Mouse (Mus musculus): ENCODE data around the gene Dbx2. TPM values are rescaled to one million over a fixed set of nuclear protein-coding genes. Genes with fewer than 3 reads are reported as not detected.

Gene Dbx2
- not detected in 2 replicates for total RNA-seq (2014; rRNA removed)
- polyA plus RNA-seq (2012; rRNA removed) = not detected in 2 replicates

DNA sequence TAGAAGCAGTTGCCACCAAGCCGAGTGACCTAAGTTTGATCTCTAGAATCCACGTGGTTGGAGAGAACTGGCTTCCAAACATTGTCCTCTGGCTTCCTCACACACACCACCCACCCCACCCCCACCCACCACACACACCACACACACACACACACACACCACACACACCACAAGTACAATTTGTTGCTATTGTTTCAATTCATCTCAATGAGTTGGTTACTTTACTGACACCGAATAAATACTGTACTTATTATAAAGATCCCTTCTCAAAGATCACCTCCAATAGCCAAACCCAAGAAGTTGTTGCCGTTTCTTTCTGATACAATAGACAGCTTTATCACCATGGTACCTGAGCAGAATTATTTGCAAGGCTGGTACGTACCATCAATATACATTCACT is at the start of gene Dbx2:
TSS of gene Dbx2 (minus strand) at position 101 of the 400 bp plus-strand sequence.
- peaks cover 13% of the 10 kb centered on the region for H3K27me3 ChIP-seq (ENCODE audit: control insufficient read depth, insufficient read depth, low read length)
- TF ChIP-seq POLR2A (IDR thresholded peaks at IDR 0.05; ENCODE audit: extremely low read depth, insufficient read depth, low read length) (no peak), CTCF (IDR thresholded peaks at IDR 0.05; ENCODE audit: low read depth, low read length) (no peak)

GRCm38 (mm10) chr15:95702206-95702605 is 46.4 kb upstream of the Dbx2 start:
- Histone ChIP-seq H3K27ac (replicated peaks; ENCODE audit: insufficient read depth, low read depth, low read length) (no peak overlapping the region), H3K4me3 (ENCODE audit: insufficient read depth, low read depth, low read length) (no peak overlapping the region), H3K36me3 (ENCODE audit: control insufficient read depth, insufficient read depth, low read length) (no peaks in the 10 kb centered on the region), H3K4me1 (ENCODE audit: control insufficient read depth, insufficient read depth, low read length) (no peaks in the 10 kb centered on the region), H3K27me3 (ENCODE audit: control insufficient read depth, insufficient read depth, low read length) (no peaks in the 10 kb centered on the region), H3K9ac (ENCODE audit: low read depth, low read length) (no peak overlapping the region), H3K79me2 (ENCODE audit: control insufficient read depth, insufficient read depth, low read length) (no peaks in the 10 kb centered on the region)
- no peak for TF ChIP-seq CTCF (IDR thresholded peaks at IDR 0.05; ENCODE audit: low read depth, low read length)
- no peak for TF ChIP-seq POLR2A (IDR thresholded peaks at IDR 0.05; ENCODE audit: extremely low read depth, insufficient read depth, low read length)
- no peak for DNase-seq (ENCODE audit: extremely low read depth, low read depth, low spot score)
- 86% methylated on average over 9 of the region's 9 CpGs for WGBS

More for the DNA sequence above, at the start of gene Dbx2:
- Histone ChIP-seq H3K4me3 (ENCODE audit: insufficient read depth, low read depth, low read length) (no peak within 1 kb of the TSS), H3K27ac (replicated peaks; ENCODE audit: insufficient read depth, low read depth, low read length) (no peak within 1 kb of the TSS), H3K36me3 (ENCODE audit: control insufficient read depth, insufficient read depth, low read length) (no peaks in the 10 kb centered on the region), H3K79me2 (ENCODE audit: control insufficient read depth, insufficient read depth, low read length) (no peaks in the 10 kb centered on the region), H3K9ac (ENCODE audit: low read depth, low read length) (no peak within 1 kb of the TSS), H3K4me1 (ENCODE audit: control insufficient read depth, insufficient read depth, low read length) (no peaks in the 10 kb centered on the region)
- 83% methylated on average over 5 of the region's 5 CpGs for WGBS
- DNase-seq (ENCODE audit: extremely low read depth, low read depth, low spot score) = no peak

- H3K4me3 ChIP-seq (ENCODE audit: insufficient read depth, low read depth, low read length) = no peak overlapping the region
- 82% methylated on average over 4 of the region's 4 CpGs for WGBS
- H3K27ac ChIP-seq (replicated peaks; ENCODE audit: insufficient read depth, low read depth, low read length) = no peak overlapping the region
- TF ChIP-seq CTCF (IDR thresholded peaks at IDR 0.05; ENCODE audit: low read depth, low read length) = no peak
- TF ChIP-seq POLR2A (IDR thresholded peaks at IDR 0.05; ENCODE audit: extremely low read depth, insufficient read depth, low read length) = no peak
- no peaks in the 10 kb centered on the region for H3K4me1 ChIP-seq (ENCODE audit: control insufficient read depth, insufficient read depth, low read length)
- H3K79me2 ChIP-seq (ENCODE audit: control insufficient read depth, insufficient read depth, low read length) = no peaks in the 10 kb centered on the region
- no peak overlapping the region for H3K9ac ChIP-seq (ENCODE audit: low read depth, low read length)
- H3K27me3 ChIP-seq (ENCODE audit: control insufficient read depth, insufficient read depth, low read length) = no peaks in the 10 kb centered on the region
- H3K36me3 ChIP-seq (ENCODE audit: control insufficient read depth, insufficient read depth, low read length) = no peaks in the 10 kb centered on the region
- DNase-seq (ENCODE audit: extremely low read depth, low read depth, low spot score) = no peak
Measured at GRCm38 (mm10) chr15:95701573-95701972, 45.8 kb upstream of the Dbx2 start.

DNA sequence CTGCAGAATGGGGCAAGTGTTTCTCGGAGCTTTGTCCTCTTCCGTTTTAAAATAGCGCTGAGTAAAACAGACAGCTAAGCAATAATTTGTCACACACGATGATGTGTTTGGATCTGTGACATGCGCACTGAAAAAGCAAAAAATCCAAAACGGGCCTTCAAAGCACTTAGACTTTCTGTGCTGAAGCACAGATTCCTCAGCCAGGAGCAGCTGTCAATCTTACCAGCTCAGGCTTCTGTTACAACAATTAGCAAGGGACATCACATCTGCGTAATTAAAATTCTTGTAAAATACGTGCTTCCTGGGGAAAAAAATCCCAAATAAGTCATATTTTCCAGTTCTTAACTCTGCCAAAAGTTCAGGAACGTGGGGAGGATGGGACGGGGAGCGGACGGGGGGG is 43.6 kb upstream of the Dbx2 start:
- H3K9ac ChIP-seq (ENCODE audit: low read depth, low read length) = no peak overlapping the region
- TF ChIP-seq POLR2A (IDR thresholded peaks at IDR 0.05; ENCODE audit: extremely low read depth, insufficient read depth, low read length) = no peak
- no peak for TF ChIP-seq CTCF (IDR thresholded peaks at IDR 0.05; ENCODE audit: low read depth, low read length)
- H3K4me3 ChIP-seq (ENCODE audit: insufficient read depth, low read depth, low read length) = no peak overlapping the region
- no peak for DNase-seq (ENCODE audit: extremely low read depth, low read depth, low spot score)
- no peak overlapping the region for H3K27ac ChIP-seq (replicated peaks; ENCODE audit: insufficient read depth, low read depth, low read length)
- H3K27me3 ChIP-seq (ENCODE audit: control insufficient read depth, insufficient read depth, low read length) = no peaks in the 10 kb centered on the region
- 80% methylated on average over 12 of the region's 12 CpGs for WGBS
- H3K79me2 ChIP-seq (ENCODE audit: control insufficient read depth, insufficient read depth, low read length) = no peaks in the 10 kb centered on the region
- no peaks in the 10 kb centered on the region for H3K36me3 ChIP-seq (ENCODE audit: control insufficient read depth, insufficient read depth, low read length)
- H3K4me1 ChIP-seq (ENCODE audit: control insufficient read depth, insufficient read depth, low read length) = no peaks in the 10 kb centered on the region

DNA sequence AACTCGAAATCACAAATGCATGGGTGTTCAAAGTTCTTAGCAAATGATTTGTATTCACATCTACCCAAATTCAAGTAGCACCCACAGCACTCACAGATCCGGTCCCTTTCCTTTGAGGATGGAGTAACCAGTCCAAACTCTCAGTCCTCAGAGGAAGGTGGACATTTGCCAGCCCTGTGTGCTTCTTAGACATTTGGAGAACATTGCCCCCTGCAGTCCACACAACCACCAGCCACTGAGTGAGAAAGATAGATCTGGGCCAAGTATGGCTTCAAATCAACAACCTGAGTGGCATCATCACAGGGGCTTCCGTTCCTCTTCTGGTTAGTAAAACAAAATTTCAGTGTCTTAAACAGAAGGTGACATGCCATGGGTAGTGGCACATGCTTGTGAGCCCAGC is 38.0 kb upstream of the Dbx2 start:
- Histone ChIP-seq H3K79me2 (ENCODE audit: control insufficient read depth, insufficient read depth, low read length) (no peaks in the 10 kb centered on the region), H3K4me1 (ENCODE audit: control insufficient read depth, insufficient read depth, low read length) (no peaks in the 10 kb centered on the region), H3K27me3 (ENCODE audit: control insufficient read depth, insufficient read depth, low read length) (no peaks in the 10 kb centered on the region), H3K36me3 (ENCODE audit: control insufficient read depth, insufficient read depth, low read length) (no peaks in the 10 kb centered on the region), H3K4me3 (ENCODE audit: insufficient read depth, low read depth, low read length) (no peak overlapping the region), H3K9ac (ENCODE audit: low read depth, low read length) (no peak overlapping the region), H3K27ac (replicated peaks; ENCODE audit: insufficient read depth, low read depth, low read length) (no peak overlapping the region)
- DNase-seq (ENCODE audit: extremely low read depth, low read depth, low spot score) = no peak
- 83% methylated on average over 3 of the region's 3 CpGs for WGBS
- TF ChIP-seq POLR2A (IDR thresholded peaks at IDR 0.05; ENCODE audit: extremely low read depth, insufficient read depth, low read length) = no peak
- no peak for TF ChIP-seq CTCF (IDR thresholded peaks at IDR 0.05; ENCODE audit: low read depth, low read length)

DNA sequence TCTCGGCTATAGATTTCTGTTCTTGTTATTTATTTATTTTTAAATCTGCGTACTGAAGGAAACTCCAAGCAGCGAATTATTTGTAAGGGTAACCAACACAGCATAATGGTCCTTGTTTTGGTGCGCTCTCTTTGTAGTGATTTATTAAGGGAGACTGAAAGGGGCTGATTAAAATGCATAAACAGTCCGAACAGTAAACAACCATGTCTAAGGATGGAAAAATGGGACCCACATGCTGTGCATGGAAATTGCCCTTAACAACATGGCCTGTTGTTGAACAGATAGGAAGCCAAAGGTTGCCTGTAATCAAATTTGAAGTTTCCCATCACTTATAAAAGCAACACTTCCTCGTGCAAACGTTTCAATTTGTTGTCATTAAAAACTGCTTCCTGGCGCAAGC is 35.8 kb upstream of the Dbx2 start:
- DNase-seq (ENCODE audit: extremely low read depth, low read depth, low spot score) = no peak
- Histone ChIP-seq H3K79me2 (ENCODE audit: control insufficient read depth, insufficient read depth, low read length) (no peaks in the 10 kb centered on the region), H3K27me3 (ENCODE audit: control insufficient read depth, insufficient read depth, low read length) (no peaks in the 10 kb centered on the region), H3K9ac (ENCODE audit: low read depth, low read length) (no peak overlapping the region), H3K4me1 (ENCODE audit: control insufficient read depth, insufficient read depth, low read length) (no peaks in the 10 kb centered on the region), H3K36me3 (ENCODE audit: control insufficient read depth, insufficient read depth, low read length) (no peaks in the 10 kb centered on the region), H3K4me3 (ENCODE audit: insufficient read depth, low read depth, low read length) (no peak overlapping the region), H3K27ac (replicated peaks; ENCODE audit: insufficient read depth, low read depth, low read length) (no peak overlapping the region)
- WGBS = 77% methylated on average over 8 of the region's 8 CpGs
- TF ChIP-seq CTCF (IDR thresholded peaks at IDR 0.05; ENCODE audit: low read depth, low read length) (no peak), POLR2A (IDR thresholded peaks at IDR 0.05; ENCODE audit: extremely low read depth, insufficient read depth, low read length) (no peak)

All from liver, adult 2 months (tissue).